Mouse (Mus musculus) testis, adult 2 months (tissue): ENCODE results near the gene Eya3.
"Not testable (repeated sequence)": the region's sequence is repeated elsewhere in the genome, so short reads cannot be mapped to it uniquely, and the experiment has no call there.

ENCODE experiments used
- CTCF ChIP-seq: fragments of 200-500 bp; IDR thresholded peaks from 2 replicates; pipeline ENCODE4 v1.5.1; 2012; ENCODE audit warnings: low read depth, mild to moderate bottlenecking, inconsistent platforms, low read length, moderate library complexity; ENCODE audit not compliant: control insufficient read depth, insufficient read depth, insufficient replicate concordance
- POLR2A ChIP-seq: fragments of 200-500 bp; IDR thresholded peaks from 2 replicates; pipeline ENCODE4 v1.6.1; 2012; ENCODE audit warnings: low read depth, mild to moderate bottlenecking, inconsistent platforms, low read length, moderate library complexity; ENCODE audit not compliant: control insufficient read depth

GRCm38 (mm10) chr4:132737154-132737553, 98.4 kb downstream of the Eya3 start:
- not testable (repeated sequence) for TF ChIP-seq POLR2A, CTCF
